Mouse (Mus musculus) T-helper 1 cell (primary cell): ENCODE data around the gene Cyb5d1.
"Not testable (repeated sequence)": the region's sequence is repeated elsewhere in the genome, so short reads cannot be mapped to it uniquely, and the experiment has no call there.

ENCODE experiments used
- in situ Hi-C: fragments of 300-600 bp; cut with MboI, MseI; formaldehyde crosslinking; loops from one replicate; pipeline ENCODE4 v1.15.1; 2025; ENCODE audit warnings: high pct_unique_total_duplicates

Cyb5d1 gene

GRCm38 (mm10) chr11:69395235-69395633, at the start of gene Cyb5d1, which contains the start of gene Naa38:
Gene Cyb5d1, minus strand, starts transcription at chr11:69395631.
Gene Naa38, plus strand, starts transcription at chr11:69395487.
- in situ Hi-C loops = not testable (repeated sequence)

- in situ Hi-C loops = no loop called here
These were observed 47.9 kb upstream of the Cyb5d1 start for GRCm38 (mm10) chr11:69443328-69443727.

- in situ Hi-C loops = loop anchor here (5.0 kb wide), 1 partner anchor 35 kb away; no protein-coding TSS in a partner anchor
These were observed 41.9 kb upstream of the Cyb5d1 start for GRCm38 (mm10) chr11:69437291-69437690.

GRCm38 (mm10) chr11:69433189-69433588, 37.8 kb upstream of the Cyb5d1 start:
- in situ Hi-C loops = no loop called here

GRCm38 (mm10) chr11:69432640-69432982, 37.2 kb upstream of the Cyb5d1 start:
- in situ Hi-C loops = no loop called here

- in situ Hi-C loops = no loop called here
These were observed 36.6 kb upstream of the Cyb5d1 start for GRCm38 (mm10) chr11:69431829-69432639.

- in situ Hi-C loops = no loop called here
These were observed 35.2 kb upstream of the Cyb5d1 start for GRCm38 (mm10) chr11:69430631-69431030.

GRCm38 (mm10) chr11:69429313-69429712, 33.9 kb upstream of the Cyb5d1 start:
- in situ Hi-C loops = no loop called here

GRCm38 (mm10) chr11:69428751-69429150, 33.3 kb upstream of the Cyb5d1 start:
- in situ Hi-C loops = no loop called here

GRCm38 (mm10) chr11:69426246-69426645, 30.8 kb upstream of the Cyb5d1 start:
- in situ Hi-C loops = no loop called here

- in situ Hi-C loops = no loop called here
These were observed 28.5 kb upstream of the Cyb5d1 start for GRCm38 (mm10) chr11:69423885-69424284.

- in situ Hi-C loops = no loop called here
These were observed 27.4 kb upstream of the Cyb5d1 start for GRCm38 (mm10) chr11:69422842-69423241.

GRCm38 (mm10) chr11:69421131-69421977, 25.9 kb upstream of the Cyb5d1 start:
- in situ Hi-C loops = no loop called here

- in situ Hi-C loops = no loop called here
These were observed 25.1 kb upstream of the Cyb5d1 start for GRCm38 (mm10) chr11:69420554-69421000.

- in situ Hi-C loops = loop anchor here (10.0 kb wide), 2 partner anchors 565 to 595 kb away; partner anchors contain the start of genes Acadvl, Ctdnep1, Dlg4 and Elp5
These were observed 24.6 kb upstream of the Cyb5d1 start for GRCm38 (mm10) chr11:69419813-69420553.

- in situ Hi-C loops = loop anchor here (10.0 kb wide), 2 partner anchors 565 to 595 kb away; partner anchors contain the start of genes Acadvl, Ctdnep1, Dlg4 and Elp5
These were observed 24.0 kb upstream of the Cyb5d1 start for GRCm38 (mm10) chr11:69419443-69419812.

GRCm38 (mm10) chr11:69418481-69419442, 23.3 kb upstream of the Cyb5d1 start:
- in situ Hi-C loops = loop anchor here (10.0 kb wide), 2 partner anchors 566 to 596 kb away; partner anchors contain the start of genes Acadvl, Ctdnep1, Dlg4 and Elp5

- in situ Hi-C loops = loop anchor here (10.0 kb wide), 2 partner anchors 567 to 597 kb away; partner anchors contain the start of genes Acadvl, Ctdnep1, Dlg4 and Elp5
These were observed 22.3 kb upstream of the Cyb5d1 start for GRCm38 (mm10) chr11:69417449-69418384.

GRCm38 (mm10) chr11:69416921-69417448, 21.6 kb upstream of the Cyb5d1 start:
- in situ Hi-C loops = loop anchor here (10.0 kb wide), 2 partner anchors 568 to 598 kb away; partner anchors contain the start of genes Acadvl, Ctdnep1, Dlg4 and Elp5
